Mouse (Mus musculus) embryonic facial prominence, embryonic 11.5 days (tissue): ENCODE data around the gene Eif4enif1. TPM values are rescaled to one million over a fixed set of nuclear protein-coding genes. Genes with fewer than 3 reads are reported as not detected.

Source experiments
- ATAC-seq: fragments of 200-750 bp; cut with Nextera tagmentation; replicated peaks from 2 replicates; pipeline ENCODE4 v1.8.0; 2017; ENCODE audit warnings: low read depth; ENCODE audit not compliant: insufficient number of reproducible peaks, low FRiP score, low TSS enrichment
- DNase-seq: peaks from one replicate; pipeline ENCODE4 v3.0.0-alpha.2; 2015; ENCODE audit warnings: low spot score
- H3K27ac ChIP-seq: fragments of 300-500 bp; sonication (generic); replicated peaks from 2 replicates; pipeline ENCODE4 v1.5.1; 2014; ENCODE audit warnings: mild to moderate bottlenecking, low read depth, low read length, control low read depth
- H3K27me3 ChIP-seq: fragments of 300-500 bp; sonication (generic); 2 replicates; pipeline ENCODE4 v1.6.1; 2014; ENCODE audit warnings: mild to moderate bottlenecking, low read length, moderate library complexity, mixed read lengths; ENCODE audit not compliant: control insufficient read depth, insufficient read depth
- H3K36me3 ChIP-seq: fragments of 300-500 bp; sonication (generic); replicated peaks from 2 replicates; pipeline ENCODE4 v1.6.1; 2014; ENCODE audit warnings: low read depth, mild to moderate bottlenecking, low read length, moderate library complexity, mixed read lengths; ENCODE audit not compliant: control insufficient read depth, insufficient read depth
- H3K4me1 ChIP-seq: fragments of 300-500 bp; sonication (generic); 2 replicates; pipeline ENCODE4 v1.6.1; 2014; ENCODE audit warnings: low read length, mixed read lengths; ENCODE audit not compliant: control insufficient read depth, insufficient read depth
- H3K4me2 ChIP-seq: fragments of 300-500 bp; sonication (generic); 2 replicates; pipeline ENCODE4 v1.6.1; 2014; ENCODE audit warnings: low read depth, mild to moderate bottlenecking, control low read depth, low read length, moderate library complexity
- H3K4me3 ChIP-seq: fragments of 300-500 bp; sonication (generic); 2 replicates; pipeline ENCODE4 v1.5.1; 2014; ENCODE audit warnings: low read depth, low read length, control low read depth
- H3K9ac ChIP-seq: fragments of 300-500 bp; sonication (generic); replicated peaks from 2 replicates; pipeline ENCODE4 v1.6.1; 2014; ENCODE audit warnings: mild to moderate bottlenecking, control low read depth, low read length
- H3K9me3 ChIP-seq: fragments of 300-500 bp; sonication (generic); replicated peaks from 2 replicates; pipeline ENCODE4 v1.6.1; 2016; ENCODE audit warnings: mild to moderate bottlenecking, low read length, inconsistent platforms, mixed read lengths; ENCODE audit not compliant: control insufficient read depth
- WGBS: fragments of 180-500 bp; shearing (Covaris S2); extraction: QIAGEN DNeasy Blood & Tissue Kit; methylation state at CpG from one replicate; pipeline ENCODE4 v1.1.7; 2014; 5-methylcytosine and 5-hydroxymethylcytosine counted together
- polyA plus RNA-seq: library from polyadenylated mRNA; unstranded; fragments of >200 nt; fragmentation: Nextera tagmentation; extraction: Ambion mirVana; gene quantifications from 2 replicates; pipeline ENCODE4 v1.2.1, GENCODE M21; 2014

Eif4enif1 gene
- polyA plus RNA-seq, 1 experiment from 2014 or later = 61.8 TPM

GRCm38 (mm10) chr11:3259537-3259936, 57.3 kb downstream of the Eif4enif1 start:
- DNase-seq (no peak), ATAC-seq (no peak)
- peaks cover 12% of the 10 kb centered on the region for H3K36me3 ChIP-seq
- H3K9ac ChIP-seq = no peak overlapping the region
- H3K27me3 ChIP-seq = no peaks in the 10 kb centered on the region
- H3K27ac ChIP-seq = no peak overlapping the region
- WGBS = 93% methylated on average over 1 of the region's 1 CpGs
- H3K4me2 ChIP-seq = no peak overlapping the region
- no peak overlapping the region for H3K4me3 ChIP-seq
- no peaks in the 10 kb centered on the region for H3K4me1 ChIP-seq
- H3K9me3 ChIP-seq = no peaks in the 10 kb centered on the region

- peak overlapping the region; percentile 45 for H3K4me2 ChIP-seq
- ATAC-seq = peak; percentile 14; the same call in 1 of the 2 replicates
- no peaks in the 10 kb centered on the region for H3K4me1 ChIP-seq
- H3K36me3 ChIP-seq = peaks cover 8% of the 10 kb centered on the region
- H3K9ac ChIP-seq = peak overlapping the region; percentile 97
- no peaks in the 10 kb centered on the region for H3K27me3 ChIP-seq
- DNase-seq = peak; percentile 79
- 1% methylated on average over 26 of the region's 26 CpGs for WGBS
- H3K27ac ChIP-seq = peak overlapping the region; percentile 94
- no peaks in the 10 kb centered on the region for H3K9me3 ChIP-seq
- H3K4me3 ChIP-seq = peak overlapping the region; percentile 91
Measured at GRCm38 (mm10) chr11:3265291-3266078, 63.3 kb downstream of the Eif4enif1 start.

- Histone ChIP-seq H3K9me3 (no peaks in the 10 kb centered on the region), H3K36me3 (peaks cover 8% of the 10 kb centered on the region), H3K9ac (peak within 1 kb of the TSS; percentile 97), H3K4me2 (peak within 1 kb of the TSS; percentile 45), H3K27me3 (no peaks in the 10 kb centered on the region), H3K4me3 (peak within 1 kb of the TSS; percentile 91), H3K27ac (peak within 1 kb of the TSS; percentile 94), H3K4me1 (no peaks in the 10 kb centered on the region)
- 0% methylated on average over 69 of the region's 72 CpGs for WGBS
- DNase-seq (peak; percentile 99), ATAC-seq (peak; percentile 98)
Measured at GRCm38 (mm10) chr11:3266079-3266685, 64.0 kb downstream of the Eif4enif1 start, which contains the start of gene Drg1. Gene Drg1, minus strand, starts transcription at chr11:3266415.

GRCm38 (mm10) chr11:3267133-3267532, 64.9 kb downstream of the Eif4enif1 start:
- H3K27ac ChIP-seq = no peak overlapping the region
- H3K36me3 ChIP-seq = peaks cover 7% of the 10 kb centered on the region
- peak overlapping the region; percentile 70 for H3K9ac ChIP-seq
- H3K27me3 ChIP-seq = no peaks in the 10 kb centered on the region
- DNase-seq (no peak), ATAC-seq (no peak)
- H3K4me3 ChIP-seq = peak overlapping the region; percentile 91
- H3K4me1 ChIP-seq = no peaks in the 10 kb centered on the region
- peak overlapping the region; percentile 37 for H3K4me2 ChIP-seq
- WGBS = 55% methylated on average over 7 of the region's 7 CpGs
- no peaks in the 10 kb centered on the region for H3K9me3 ChIP-seq

GRCm38 (mm10) chr11:3269241-3269640, 67.0 kb downstream of the Eif4enif1 start:
- H3K27me3 ChIP-seq = no peaks in the 10 kb centered on the region
- no peaks in the 10 kb centered on the region for H3K36me3 ChIP-seq
- H3K9me3 ChIP-seq = no peaks in the 10 kb centered on the region
- WGBS = 31% methylated on average over 4 of the region's 4 CpGs
- no peak for ATAC-seq
- H3K4me1 ChIP-seq = no peaks in the 10 kb centered on the region
- H3K4me3 ChIP-seq = no peak overlapping the region
- H3K4me2 ChIP-seq = no peak overlapping the region
- no peak for DNase-seq
- H3K9ac ChIP-seq = no peak overlapping the region
- no peak overlapping the region for H3K27ac ChIP-seq

GRCm38 (mm10) chr11:3278351-3278750, 76.2 kb downstream of the Eif4enif1 start:
- H3K27me3 ChIP-seq = no peaks in the 10 kb centered on the region
- WGBS = 61% methylated on average over 5 of the region's 5 CpGs

GRCm38 (mm10) chr11:3279729-3280128, 77.5 kb downstream of the Eif4enif1 start:
- H3K36me3 ChIP-seq = no peaks in the 10 kb centered on the region
- WGBS = 85% methylated on average over 2 of the region's 2 CpGs
- H3K27ac ChIP-seq = no peak overlapping the region
- H3K9me3 ChIP-seq = no peaks in the 10 kb centered on the region; the same call in 1 of the 2 replicates
- no peaks in the 10 kb centered on the region for H3K4me1 ChIP-seq
- no peak overlapping the region for H3K4me2 ChIP-seq
- H3K4me3 ChIP-seq = no peak overlapping the region
- no peaks in the 10 kb centered on the region for H3K27me3 ChIP-seq
- no peak for ATAC-seq
- DNase-seq = no peak
- H3K9ac ChIP-seq = no peak overlapping the region

More at GRCm38 (mm10) chr11:3278351-3278750, 76.2 kb downstream of the Eif4enif1 start:
- Histone ChIP-seq H3K4me2 (no peak overlapping the region), H3K4me3 (no peak overlapping the region), H3K36me3 (no peaks in the 10 kb centered on the region), H3K4me1 (no peaks in the 10 kb centered on the region), H3K9ac (no peak overlapping the region), H3K9me3 (no peaks in the 10 kb centered on the region; the same call in 1 of the 2 replicates), H3K27ac (no peak overlapping the region)
- no peak for DNase-seq
- no peak for ATAC-seq

GRCm38 (mm10) chr11:3282887-3283286, 80.7 kb downstream of the Eif4enif1 start:
- no peaks in the 10 kb centered on the region; the same call in 1 of the 2 replicates for H3K9me3 ChIP-seq
- WGBS = 86% methylated on average over 6 of the region's 6 CpGs
- H3K27me3 ChIP-seq = no peaks in the 10 kb centered on the region
- no peak overlapping the region for H3K9ac ChIP-seq
- no peak overlapping the region for H3K4me3 ChIP-seq
- H3K4me2 ChIP-seq = no peak overlapping the region
- no peak for DNase-seq
- no peak for ATAC-seq
- no peaks in the 10 kb centered on the region for H3K36me3 ChIP-seq
- no peak overlapping the region for H3K27ac ChIP-seq
- H3K4me1 ChIP-seq = no peaks in the 10 kb centered on the region
